Mouse (Mus musculus): ENCODE measurements around the gene Etv5. TPM values are rescaled to one million over a fixed set of nuclear protein-coding genes. Genes with fewer than 3 reads are reported as not detected.

Etv5 gene
- polyA plus RNA-seq, 1 experiment from 2014 or later, result 21.3 TPM

- no peak overlapping the region for H3K9ac ChIP-seq
- H3K27ac ChIP-seq, result no peak overlapping the region
- H3K4me1 ChIP-seq (replicated peaks; ENCODE audit: control insufficient read depth, insufficient read depth, low read length), result 0 out of 2 replicates have a peak, but pooled peaks cover 4% of the 10 kb centered on the region
- H3K4me2 ChIP-seq (replicated peaks), result no peak overlapping the region
- ATAC-seq (ENCODE audit: low FRiP score) (no peak), DNase-seq (ENCODE audit: low spot score) (no peak)
- H3K36me3 ChIP-seq (replicated peaks; ENCODE audit: control insufficient read depth, insufficient read depth), result no peaks in the 10 kb centered on the region
- no peaks in the 10 kb centered on the region for H3K27me3 ChIP-seq (ENCODE audit: control insufficient read depth, insufficient read depth, low read length)
- no peaks in the 10 kb centered on the region for H3K9me3 ChIP-seq (ENCODE audit: control insufficient read depth, low read length)
- WGBS, result 75% methylated on average over 10 of the region's 10 CpGs
- no peak overlapping the region for H3K4me3 ChIP-seq (replicated peaks; ENCODE audit: low read length)
Observed at GRCm38 (mm10) chr16:22405492-22405891, 34.0 kb downstream of the Etv5 start.

- WGBS, result 97% methylated on average over 4 of the region's 4 CpGs
- H3K4me1 ChIP-seq (replicated peaks; ENCODE audit: control insufficient read depth, insufficient read depth, low read length), result 0 out of 2 replicates have a peak, but pooled peaks cover 4% of the 10 kb centered on the region
- H3K36me3 ChIP-seq (replicated peaks; ENCODE audit: control insufficient read depth, insufficient read depth), result no peaks in the 10 kb centered on the region; the same call in 1 of the 2 replicates
- H3K4me3 ChIP-seq (replicated peaks; ENCODE audit: low read length), result no peak overlapping the region
- DNase-seq (ENCODE audit: low spot score) (no peak), ATAC-seq (ENCODE audit: low FRiP score) (no peak)
- H3K27ac ChIP-seq, result no peak overlapping the region
- no peak overlapping the region for H3K9ac ChIP-seq
- H3K9me3 ChIP-seq (ENCODE audit: control insufficient read depth, low read length), result no peaks in the 10 kb centered on the region
- H3K27me3 ChIP-seq (ENCODE audit: control insufficient read depth, insufficient read depth, low read length), result no peaks in the 10 kb centered on the region
- H3K4me2 ChIP-seq (replicated peaks), result no peak overlapping the region
Observed at GRCm38 (mm10) chr16:22403715-22404114, 35.8 kb downstream of the Etv5 start.

DNA sequence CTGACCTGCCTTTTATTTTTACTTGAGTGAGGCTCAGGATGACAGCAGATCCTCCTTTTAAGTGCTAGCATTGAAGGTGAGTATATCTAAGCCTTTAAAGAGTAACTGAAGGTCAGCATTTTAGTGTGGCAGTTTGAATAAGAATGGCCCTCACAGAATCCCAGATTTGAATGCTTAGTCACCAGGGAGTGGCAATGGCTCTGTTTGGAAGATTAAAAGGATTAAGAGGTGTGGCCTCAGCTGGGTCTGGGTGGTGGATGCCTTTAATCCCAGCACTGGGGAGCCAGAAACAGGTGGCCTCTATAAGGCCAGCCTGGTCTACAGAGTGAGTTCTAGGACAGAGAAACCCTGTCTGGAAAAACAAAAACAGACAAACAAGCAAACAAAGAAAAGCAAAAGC, 36.9 kb downstream of the Etv5 start:
- DNase-seq (ENCODE audit: low spot score), result no peak
- Histone ChIP-seq H3K4me3 (replicated peaks; ENCODE audit: low read length) (no peak overlapping the region), H3K9me3 (ENCODE audit: control insufficient read depth, low read length) (no peaks in the 10 kb centered on the region), H3K27ac (no peak overlapping the region), H3K36me3 (replicated peaks; ENCODE audit: control insufficient read depth, insufficient read depth) (no peaks in the 10 kb centered on the region; the same call in 1 of the 2 replicates), H3K4me2 (replicated peaks) (no peak overlapping the region), H3K9ac (no peak overlapping the region), H3K4me1 (replicated peaks; ENCODE audit: control insufficient read depth, insufficient read depth, low read length) (0 out of 2 replicates have a peak, but pooled peaks cover 4% of the 10 kb centered on the region), H3K27me3 (ENCODE audit: control insufficient read depth, insufficient read depth, low read length) (no peaks in the 10 kb centered on the region)
- no peak for ATAC-seq (ENCODE audit: low FRiP score)

- no peak for DNase-seq (ENCODE audit: low spot score)
- H3K4me1 ChIP-seq (replicated peaks; ENCODE audit: control insufficient read depth, insufficient read depth, low read length), result no peaks in the 10 kb centered on the region
- no peaks in the 10 kb centered on the region; the same call in 1 of the 2 replicates for H3K36me3 ChIP-seq (replicated peaks; ENCODE audit: control insufficient read depth, insufficient read depth)
- H3K9ac ChIP-seq, result no peak overlapping the region
- H3K9me3 ChIP-seq (ENCODE audit: control insufficient read depth, low read length), result no peaks in the 10 kb centered on the region
- H3K27me3 ChIP-seq (ENCODE audit: control insufficient read depth, insufficient read depth, low read length), result no peaks in the 10 kb centered on the region
- no peak overlapping the region for H3K4me3 ChIP-seq (replicated peaks; ENCODE audit: low read length)
- WGBS, result 81% methylated on average over 6 of the region's 6 CpGs
- H3K4me2 ChIP-seq (replicated peaks), result no peak overlapping the region
- H3K27ac ChIP-seq, result no peak overlapping the region
- no peak for ATAC-seq (ENCODE audit: low FRiP score)
Observed at GRCm38 (mm10) chr16:22400226-22400625, 39.3 kb downstream of the Etv5 start.

GRCm38 (mm10) chr16:22398784-22399453, 40.6 kb downstream of the Etv5 start:
- no peak overlapping the region for H3K4me3 ChIP-seq (replicated peaks; ENCODE audit: low read length)
- H3K27ac ChIP-seq, result no peak overlapping the region
- ATAC-seq (ENCODE audit: low FRiP score) (no peak), DNase-seq (ENCODE audit: low spot score) (no peak)
- H3K4me1 ChIP-seq (replicated peaks; ENCODE audit: control insufficient read depth, insufficient read depth, low read length), result no peaks in the 10 kb centered on the region
- H3K36me3 ChIP-seq (replicated peaks; ENCODE audit: control insufficient read depth, insufficient read depth), result no peaks in the 10 kb centered on the region; the same call in 1 of the 2 replicates
- no peaks in the 10 kb centered on the region for H3K9me3 ChIP-seq (ENCODE audit: control insufficient read depth, low read length)
- H3K27me3 ChIP-seq (ENCODE audit: control insufficient read depth, insufficient read depth, low read length), result no peaks in the 10 kb centered on the region
- 91% methylated on average over 10 of the region's 10 CpGs for WGBS
- H3K9ac ChIP-seq, result no peak overlapping the region
- no peak overlapping the region for H3K4me2 ChIP-seq (replicated peaks)

DNA sequence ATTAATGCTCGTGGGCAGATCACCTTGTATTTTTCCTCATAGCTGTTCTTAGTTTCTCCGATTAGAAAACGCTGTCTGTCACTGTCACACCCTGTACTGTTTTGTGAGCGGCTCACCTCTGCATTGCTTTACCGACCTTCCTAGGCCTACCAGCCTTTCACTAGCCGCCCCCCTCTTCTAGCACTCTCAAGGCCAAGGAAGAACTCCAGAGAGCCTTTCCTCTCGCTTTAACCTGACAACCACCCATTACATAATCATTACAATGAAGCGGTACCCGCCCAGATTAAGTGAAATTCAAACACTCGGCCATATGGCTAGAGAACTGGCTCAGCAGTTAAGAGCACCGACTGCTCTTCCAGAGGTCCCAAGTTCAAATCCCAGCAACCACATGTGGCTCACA, 41.2 kb downstream of the Etv5 start:
- Histone ChIP-seq H3K4me1 (replicated peaks; ENCODE audit: control insufficient read depth, insufficient read depth, low read length) (no peaks in the 10 kb centered on the region), H3K36me3 (replicated peaks; ENCODE audit: control insufficient read depth, insufficient read depth) (no peaks in the 10 kb centered on the region; the same call in 1 of the 2 replicates), H3K4me2 (replicated peaks) (no peak overlapping the region), H3K9ac (no peak overlapping the region), H3K27me3 (ENCODE audit: control insufficient read depth, insufficient read depth, low read length) (no peaks in the 10 kb centered on the region), H3K4me3 (replicated peaks; ENCODE audit: low read length) (no peak overlapping the region), H3K27ac (no peak overlapping the region), H3K9me3 (ENCODE audit: control insufficient read depth, low read length) (no peaks in the 10 kb centered on the region)
- ATAC-seq (ENCODE audit: low FRiP score), result no peak
- DNase-seq (ENCODE audit: low spot score), result no peak
- 89% methylated on average over 11 of the region's 11 CpGs for WGBS

- H3K4me2 ChIP-seq (replicated peaks), result no peak overlapping the region
- no peak overlapping the region for H3K4me3 ChIP-seq (replicated peaks; ENCODE audit: low read length)
- ATAC-seq (ENCODE audit: low FRiP score) (no peak), DNase-seq (ENCODE audit: low spot score) (no peak)
- H3K27ac ChIP-seq, result no peak overlapping the region
- H3K27me3 ChIP-seq (ENCODE audit: control insufficient read depth, insufficient read depth, low read length), result no peaks in the 10 kb centered on the region
- H3K36me3 ChIP-seq (replicated peaks; ENCODE audit: control insufficient read depth, insufficient read depth), result no peaks in the 10 kb centered on the region; the same call in 1 of the 2 replicates
- H3K4me1 ChIP-seq (replicated peaks; ENCODE audit: control insufficient read depth, insufficient read depth, low read length), result no peaks in the 10 kb centered on the region
- H3K9ac ChIP-seq, result no peak overlapping the region
- no peaks in the 10 kb centered on the region for H3K9me3 ChIP-seq (ENCODE audit: control insufficient read depth, low read length)
- 81% methylated on average over 8 of the region's 8 CpGs for WGBS
Observed at GRCm38 (mm10) chr16:22396420-22396819, 43.1 kb downstream of the Etv5 start.

DNA sequence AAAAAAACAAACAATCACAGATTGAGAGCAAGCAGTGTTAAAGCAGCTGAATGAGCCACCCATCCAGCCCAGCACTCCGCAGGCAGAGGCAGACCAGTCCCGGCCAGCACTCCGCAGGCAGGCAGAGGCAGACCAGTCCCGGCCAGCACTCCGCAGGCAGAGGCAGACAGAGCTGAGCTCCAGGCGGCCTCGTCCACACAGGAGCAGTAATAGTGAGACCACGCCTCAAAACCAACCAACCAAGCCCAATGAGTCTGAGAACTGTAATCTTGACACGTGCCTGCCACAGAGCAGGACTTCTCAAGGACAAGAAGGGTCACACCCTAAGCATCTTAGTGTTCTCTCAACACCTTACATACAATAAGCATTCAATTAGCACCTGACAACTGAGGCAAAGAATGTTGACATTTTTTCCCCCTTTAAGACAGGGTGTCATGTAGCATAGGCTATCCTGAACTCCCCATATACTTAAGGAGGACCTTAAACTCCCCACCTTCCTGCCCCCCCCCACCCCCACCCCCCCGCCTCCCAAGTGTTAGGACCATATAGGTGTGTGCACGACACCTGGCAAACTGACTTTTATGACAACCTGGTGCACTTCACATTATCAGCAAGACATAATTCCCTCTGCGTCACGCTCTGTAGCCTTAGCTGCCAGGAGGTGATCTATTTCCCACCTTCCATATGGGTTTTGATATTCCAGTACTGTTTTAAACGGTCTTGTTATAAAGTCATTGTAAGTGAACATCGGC, 44.2 kb downstream of the Etv5 start:
- H3K4me2 ChIP-seq (replicated peaks), result no peak overlapping the region
- 81% methylated on average over 15 of the region's 15 CpGs for WGBS
- H3K4me3 ChIP-seq (replicated peaks; ENCODE audit: low read length), result no peak overlapping the region
- ATAC-seq (ENCODE audit: low FRiP score) (no peak), DNase-seq (ENCODE audit: low spot score) (no peak)
- no peaks in the 10 kb centered on the region for H3K9me3 ChIP-seq (ENCODE audit: control insufficient read depth, low read length)
- H3K9ac ChIP-seq, result no peak overlapping the region
- H3K36me3 ChIP-seq (replicated peaks; ENCODE audit: control insufficient read depth, insufficient read depth), result no peaks in the 10 kb centered on the region; the same call in 1 of the 2 replicates
- no peak overlapping the region for H3K27ac ChIP-seq
- H3K27me3 ChIP-seq (ENCODE audit: control insufficient read depth, insufficient read depth, low read length), result no peaks in the 10 kb centered on the region
- H3K4me1 ChIP-seq (replicated peaks; ENCODE audit: control insufficient read depth, insufficient read depth, low read length), result no peaks in the 10 kb centered on the region

GRCm38 (mm10) chr16:22390348-22390897, 49.1 kb downstream of the Etv5 start:
- H3K27ac ChIP-seq, result no peak overlapping the region
- WGBS, result 86% methylated on average over 9 of the region's 9 CpGs

More at GRCm38 (mm10) chr16:22390348-22390897, 49.1 kb downstream of the Etv5 start:
- no peaks in the 10 kb centered on the region for H3K27me3 ChIP-seq (ENCODE audit: control insufficient read depth, insufficient read depth, low read length)
- DNase-seq (ENCODE audit: low spot score) (no peak), ATAC-seq (ENCODE audit: low FRiP score) (no peak)
- no peaks in the 10 kb centered on the region for H3K36me3 ChIP-seq (replicated peaks; ENCODE audit: control insufficient read depth, insufficient read depth)
- no peak overlapping the region for H3K4me2 ChIP-seq (replicated peaks)
- no peaks in the 10 kb centered on the region for H3K9me3 ChIP-seq (ENCODE audit: control insufficient read depth, low read length)
- no peaks in the 10 kb centered on the region for H3K4me1 ChIP-seq (replicated peaks; ENCODE audit: control insufficient read depth, insufficient read depth, low read length)
- H3K9ac ChIP-seq, result no peak overlapping the region
- no peak overlapping the region for H3K4me3 ChIP-seq (replicated peaks; ENCODE audit: low read length)

Measured in hindbrain, embryonic 14.5 days (tissue).